Mouse (Mus musculus) liver, postnatal 0 days (tissue): ENCODE measurements at regions not wholly inside any gene's neighbourhood (a gene's known extent, or its start where the extent isn't known, plus 50 kb on each side); places are given as distances from the start of the nearest gene placed in this dataset.

Experiments used
- CTCF ChIP-seq: sonication (generic); IDR thresholded peaks from 2 replicates; pipeline ENCODE4 v1.5.1; 2016; ENCODE audit warnings: antibody characterized with exemption, low read depth
- EP300 ChIP-seq: IDR thresholded peaks from 2 replicates; pipeline ENCODE4 v1.6.1; 2016; ENCODE audit warnings: antibody characterized with exemption, low read depth, mild to moderate bottlenecking

GRCm38 (mm10) chr8:116252455-116253216 is 252.1 kb upstream of the Dynlrb2 start:
- TF ChIP-seq CTCF, result no peak
- TF ChIP-seq EP300, result no peak
